Mouse (Mus musculus) E14TG2a.4 (cell line): ENCODE data around the gene Ccl9.

Experiments
- CTCF ChIP-seq: conservative IDR thresholded peaks from 2 replicates; pipeline ENCODE4 v1.5.1; 2014; ENCODE audit warnings: low read length
- NANOG ChIP-seq: IDR thresholded peaks from 2 replicates; pipeline ENCODE4 v1.6.1; 2014; ENCODE audit warnings: borderline replicate concordance, low read length, mixed read lengths

GRCm38 (mm10) chr11:83557074-83557473, 21.4 kb downstream of the Ccl9 start:
- TF ChIP-seq CTCF, result no peak; the same call in 1 of the 2 replicates
- no peak for TF ChIP-seq NANOG
